Mouse (Mus musculus): Measurements from ENCODE around the gene Olfr1309.
"Not testable (repeated sequence)": the region's sequence is repeated elsewhere in the genome, so short reads cannot be mapped to it uniquely, and the experiment has no call there.

Gene Olfr1309

DNA sequence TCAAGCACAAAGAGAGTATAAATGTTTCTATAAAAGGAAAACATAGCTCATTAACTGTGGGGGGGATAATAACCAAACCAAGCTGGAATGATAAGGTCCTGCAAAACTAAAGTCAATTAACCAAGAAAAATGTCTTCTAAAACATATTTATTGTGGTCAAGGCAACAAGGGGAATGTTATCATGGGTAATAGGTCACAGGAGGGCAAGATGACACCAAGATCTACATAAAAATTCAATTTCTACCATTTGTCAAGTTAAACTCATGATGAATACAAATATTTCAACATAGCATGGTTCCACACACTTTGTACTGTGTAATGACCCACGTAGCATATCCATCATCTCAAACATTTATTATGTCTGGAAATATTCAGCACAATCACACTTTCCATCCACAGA lies at the start of gene Olfr1309:
Gene Olfr1309 (minus strand): TSS at position 101 of the 400 bp plus-strand sequence.
- DNase-seq = no peak

DNA sequence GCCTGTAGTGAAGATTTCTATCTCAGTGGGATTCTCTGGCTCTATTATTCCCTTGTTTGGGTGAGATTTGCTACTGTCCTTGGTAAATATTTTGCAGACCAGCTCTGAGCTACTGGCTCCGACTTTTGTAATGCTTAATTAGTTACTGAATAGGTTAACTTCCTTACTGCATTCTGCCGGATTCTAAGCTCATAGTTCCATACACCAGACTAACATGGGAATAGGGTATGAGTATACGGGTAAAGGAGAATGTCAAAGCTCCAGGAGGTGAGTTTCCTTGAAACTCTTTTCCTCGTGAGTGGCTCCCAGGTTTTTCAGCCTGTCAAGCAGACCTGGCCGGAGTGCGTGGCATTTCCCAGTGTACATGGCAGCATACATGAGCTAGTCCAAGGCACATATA lies 36.9 kb upstream of the Olfr1309 start:
- DNase-seq = not testable (repeated sequence)

DNA sequence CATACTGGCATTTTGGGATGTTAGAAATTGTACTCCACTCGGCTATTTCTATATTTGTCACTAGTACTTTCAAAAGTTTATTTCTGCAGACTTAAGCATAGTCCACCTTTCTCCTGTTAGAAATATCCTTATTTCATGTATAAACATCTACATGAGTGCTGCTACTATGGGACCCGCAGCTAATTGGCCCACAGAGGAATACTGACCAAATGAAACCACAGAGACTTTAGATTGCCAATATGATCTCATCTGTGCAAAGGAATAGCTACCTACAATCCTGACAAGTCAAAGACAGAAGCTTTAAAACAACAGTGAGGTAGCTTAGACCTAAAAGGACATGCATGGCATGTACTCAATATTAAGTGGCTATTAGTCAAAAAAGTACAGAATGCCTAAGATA lies 34.2 kb upstream of the Olfr1309 start, which contains the start of gene Olfr1311:
Gene Olfr1311 (minus strand): TSS at position 101 of the 400 bp plus-strand sequence.
- no peak for DNase-seq

DNA sequence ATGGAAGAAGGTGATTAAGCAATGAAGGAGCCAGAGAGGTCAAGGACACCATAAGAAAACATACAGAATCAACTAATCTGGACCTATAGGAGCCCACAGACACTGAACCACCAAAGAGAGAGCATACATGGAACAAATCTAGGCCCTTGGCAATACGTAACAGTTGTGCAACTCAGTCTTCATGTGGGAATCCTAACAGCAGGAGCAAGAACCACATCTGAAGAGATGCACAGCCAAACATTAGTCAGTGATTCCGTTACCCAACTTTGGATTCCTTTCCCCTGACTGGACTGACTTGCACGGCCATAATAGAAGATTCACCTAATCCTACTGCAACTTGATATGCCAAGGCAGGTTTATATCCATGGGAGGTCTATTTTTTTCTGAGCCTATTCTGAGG lies 24.8 kb upstream of the Olfr1309 start:
- no peak for DNase-seq

DNA sequence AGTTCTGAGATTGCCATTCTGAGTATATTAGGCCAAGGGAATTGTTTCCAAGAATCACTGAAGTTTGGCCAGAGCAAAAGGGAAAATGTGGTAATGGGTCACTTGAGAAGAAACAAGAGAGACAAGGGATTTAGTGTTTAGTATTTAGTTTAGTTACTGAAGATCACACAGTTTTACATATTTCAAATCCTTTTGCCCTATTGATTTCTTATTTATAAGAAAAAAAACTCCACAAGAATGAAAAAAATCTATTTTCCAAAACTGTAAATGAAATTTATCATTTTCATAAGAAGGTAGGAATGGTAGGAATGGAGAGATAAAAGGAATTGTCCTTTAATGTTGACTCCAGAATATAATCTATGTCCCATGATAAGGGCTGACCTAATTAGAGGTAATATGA lies 22.5 kb upstream of the Olfr1309 start, which contains the start of gene Olfr1310:
Gene Olfr1310 (minus strand): TSS at position 101 of the 400 bp plus-strand sequence.
- DNase-seq = no peak

DNA sequence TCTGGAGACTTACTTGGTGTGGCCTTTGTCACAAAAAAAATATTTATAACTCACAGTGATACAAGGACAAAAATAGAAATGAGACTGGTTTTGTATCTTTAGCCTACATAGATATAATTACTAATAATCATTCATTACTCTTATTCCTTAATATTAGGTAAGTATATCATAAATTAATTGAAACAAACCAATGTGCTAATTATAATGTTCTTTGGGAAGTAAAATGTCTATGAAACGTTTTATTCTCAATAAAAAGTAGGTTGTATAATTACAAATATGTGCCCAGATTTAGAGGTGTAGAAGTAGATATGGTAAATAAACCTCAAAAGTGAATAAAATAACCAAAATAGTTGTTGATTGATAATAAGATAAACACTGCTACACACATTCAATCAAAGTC lies 25.2 kb downstream of the Olfr1309 start, which contains the start of gene Olfr1308:
Gene Olfr1308 (minus strand): TSS at position 101 of the 400 bp plus-strand sequence.
- no peak for DNase-seq

DNA sequence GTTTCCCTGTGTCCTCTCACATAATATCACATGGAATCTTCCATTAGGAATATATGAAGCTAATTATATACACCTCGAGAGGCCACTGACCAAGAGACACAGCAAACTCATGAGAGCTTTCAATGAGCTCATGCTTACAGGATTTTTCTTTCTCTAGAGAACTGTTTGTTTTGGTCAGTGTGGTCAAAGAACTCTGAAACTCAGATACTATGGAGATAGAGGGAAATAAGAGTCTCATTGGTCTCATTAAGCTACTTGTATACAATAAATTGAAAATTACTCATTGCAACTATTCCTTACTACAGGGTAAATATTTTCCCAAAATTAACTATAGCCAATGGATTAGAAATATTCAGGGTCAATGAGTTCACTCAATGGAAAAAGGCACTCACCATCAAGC lies 40.7 kb downstream of the Olfr1309 start, which contains the start of gene Olfr1307:
Gene Olfr1307 (minus strand): TSS at position 101 of the 400 bp plus-strand sequence.
- no peak for DNase-seq

Data from lung, postnatal 4 days (tissue).